23 mouse cellular contexts compared by ENCODE assay signal in the genomic region with DNA sequence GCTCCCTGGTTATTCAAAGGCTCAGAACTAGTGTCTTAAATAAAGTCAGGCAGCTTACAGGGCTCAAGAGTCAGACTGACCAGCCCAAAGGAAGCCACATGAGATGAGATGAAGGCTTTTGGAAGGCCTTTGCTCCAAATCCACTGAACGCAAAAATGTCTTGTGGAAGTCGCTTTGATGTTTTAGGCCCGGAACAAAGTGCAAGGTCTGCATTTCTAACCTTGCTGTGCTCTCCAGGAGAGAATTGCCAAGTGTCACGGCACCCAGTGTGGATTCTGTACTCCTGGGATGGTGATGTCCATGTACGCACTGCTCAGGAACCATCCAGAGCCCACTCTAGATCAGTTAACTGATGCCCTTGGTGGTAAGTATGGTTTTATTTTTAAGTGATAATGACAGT. TPM values are rescaled to one million over a fixed set of nuclear protein-coding genes. Genes with fewer than 3 reads are reported as not detected.
DNase-seq lines count a peak whose midpoint lies in the region; ATAC-seq and TF ChIP-seq lines count a peak whose summit lies in the region.
"Had no signal": no experiment of that assay in that cellular context is flagged by ENCODE, and none has a peak within 500 bp of the region (broad histone marks: within the 10 kb centered on the region; RNA-seq: fewer than 3 reads in every experiment).

No protein-coding gene starts in this region.

- no peak overlapping the region for H3K4me3 ChIP-seq in heart, adult 2 months
- no peak overlapping the region for H3K4me3 ChIP-seq in kidney, embryonic 16.5 days (ENCODE audit: low read length)
- H3K4me3 ChIP-seq: forebrain, embryonic 10.5 days; hindbrain, embryonic 12.5 days; hindbrain, embryonic 15.5 days had no signal

- intact Hi-C loops in heart, adult 2 months (cut with DNase I): no loop called here

- no peak overlapping the region for H3K27ac ChIP-seq in heart, adult 2 months
- no peak overlapping the region for H3K27ac ChIP-seq in kidney, embryonic 16.5 days (ENCODE audit: low read length)
- H3K27ac ChIP-seq: forebrain, embryonic 10.5 days; hindbrain, embryonic 12.5 days; hindbrain, embryonic 15.5 days had no signal

- no peaks in the 10 kb centered on the region for H3K79me2 ChIP-seq in heart, adult 2 months (replicated peaks; ENCODE audit: control insufficient read depth, insufficient read depth, low read length)

- ATAC-seq in kidney, embryonic 16.5 days (ENCODE audit: low FRiP score, low TSS enrichment): no peak
- ATAC-seq: forebrain, embryonic 14.5 days; Patski had no signal

- H3K9ac ChIP-seq in heart, adult 2 months (ENCODE audit: low read depth, low read length): no peak overlapping the region
- H3K9ac ChIP-seq in kidney, embryonic 16.5 days (replicated peaks; ENCODE audit: low read length): no peak overlapping the region
- H3K9ac ChIP-seq: hindbrain, embryonic 12.5 days; hindbrain, embryonic 15.5 days had no signal

- no peaks in the 10 kb centered on the region for H3K36me3 ChIP-seq in heart, adult 2 months (ENCODE audit: control insufficient read depth, insufficient read depth, low read length)
- H3K36me3 ChIP-seq in kidney, embryonic 16.5 days (ENCODE audit: insufficient read depth, low read length): no peaks in the 10 kb centered on the region
- H3K36me3 ChIP-seq: forebrain, embryonic 10.5 days; G1E; hindbrain, embryonic 12.5 days; hindbrain, embryonic 15.5 days had no signal

- no peak for TF ChIP-seq POLR2A in heart, adult 2 months (IDR thresholded peaks at IDR 0.05; ENCODE audit: insufficient read depth, low read depth, low read length)

- H3K4me2 ChIP-seq in kidney, embryonic 16.5 days (replicated peaks; ENCODE audit: low read depth, low read length): no peak overlapping the region
- H3K4me2 ChIP-seq: heart, embryonic 11.5 days; hindbrain, embryonic 12.5 days; hindbrain, embryonic 15.5 days had no signal

- TF ChIP-seq EP300 in heart, adult 2 months (IDR thresholded peaks at IDR 0.05; ENCODE audit: insufficient read depth, low read depth, low read length): no peak

- no peak for TF ChIP-seq CTCF in heart, adult 2 months (IDR thresholded peaks at IDR 0.05)

- H3K9me3 ChIP-seq in kidney, embryonic 16.5 days (ENCODE audit: low read length): no peaks in the 10 kb centered on the region
- H3K9me3 ChIP-seq: forebrain, embryonic 10.5 days; G1E; hindbrain, embryonic 12.5 days; hindbrain, embryonic 15.5 days had no signal

- H3K4me1 ChIP-seq in heart, adult 2 months (ENCODE audit: control insufficient read depth, insufficient read depth, low read length): no peaks in the 10 kb centered on the region
- H3K4me1 ChIP-seq in kidney, embryonic 16.5 days (ENCODE audit: insufficient read depth, low read length): no peaks in the 10 kb centered on the region
- H3K4me1 ChIP-seq: hindbrain, embryonic 15.5 days had no signal

- no peaks in the 10 kb centered on the region for H3K27me3 ChIP-seq in heart, adult 2 months (ENCODE audit: control insufficient read depth, insufficient read depth, low read length)
- H3K27me3 ChIP-seq in kidney, embryonic 16.5 days (ENCODE audit: insufficient read depth, low read length): no peaks in the 10 kb centered on the region
- H3K27me3 ChIP-seq: CH12.LX; hindbrain, embryonic 12.5 days; hindbrain, embryonic 15.5 days; Patski had no signal

- WGBS in heart, adult 2 months: 89% methylated on average over 5 of the region's 5 CpGs
- 90% methylated on average over 5 of the region's 5 CpGs for WGBS in kidney, embryonic 16.5 days

- DNase-seq in heart, adult 11 months: peak; percentile 55
- no peak for DNase-seq in heart, adult 2 months
- peak; percentile 18 to 31 for DNase-seq in kidney, adult 8-10 months
- DNase-seq in kidney, postnatal 36 days: peak; percentile 29 to 40
- no peak for DNase-seq in kidney, adult 18-20 months
- DNase-seq: adrenal gland, postnatal 10 days; adrenal gland, postnatal 36 days; B cell, adult 2 months; cerebellum, adult 18-20 months; cerebellum, adult 9-10 months; cerebellum, postnatal 14 days; gastrocnemius, postnatal 25 days had no signal

RNA-seq across cellular contexts. Expression of a gene that starts 19.4 kb away (rescaled TPM):
- total RNA-seq in heart, adult 2 months (2021): 10 to 100 TPM in 1 of 2 experiments, 1 to 10 TPM in 1; 9.7 to 10.7 TPM
- 8.6 and 15.6 TPM in 2 replicates for polyA plus RNA-seq in heart, adult 2 months (2012; rRNA removed)
- 0.36 and 0.45 TPM in 2 replicates for polyA plus RNA-seq in kidney, embryonic 16.5 days (2015; fragmentation: Nextera tagmentation; extraction: Ambion mirVana)
- total RNA-seq: hematopoietic stem cell, adult 5-6 weeks had no signal
- polyA plus RNA-seq: embryonic facial prominence, embryonic 11.5 days; G1E had no signal

RNA-seq across cellular contexts. Expression of a gene that starts 30.4 kb away (rescaled TPM):
- 1 to 10 TPM; 5.8 to 6.6 TPM for total RNA-seq in heart, adult 2 months (2021)
- polyA plus RNA-seq in heart, adult 2 months (2012; rRNA removed): 4.2 and 8.6 TPM in 2 replicates
- polyA plus RNA-seq in kidney, embryonic 16.5 days (2015; fragmentation: Nextera tagmentation; extraction: Ambion mirVana): 17.1 and 18.7 TPM in 2 replicates

RNA-seq across cellular contexts. Expression of a gene that starts 53.4 kb away (rescaled TPM):
- 1 to 10 TPM; 3.5 to 4.2 TPM for total RNA-seq in heart, adult 2 months (2021)
- polyA plus RNA-seq in heart, adult 2 months (2012; rRNA removed): 1.1 and 1.9 TPM in 2 replicates
- polyA plus RNA-seq in kidney, embryonic 16.5 days (2015; fragmentation: Nextera tagmentation; extraction: Ambion mirVana): 15.6 and 16.5 TPM in 2 replicates

Comparison
In these comparisons a context has a peak if more than half of its experiments do, and no peak if none do; other contexts are left out.
1. DNase-seq: peak in heart, adult 11 months (single experiment), kidney, adult 8-10 months (2 of 2) and kidney, postnatal 36 days (2 of 2); none in heart, adult 2 months (0 of 2) and kidney, adult 18-20 months (single experiment).